Mouse (Mus musculus): ENCODE measurements at regions not wholly inside any gene's neighbourhood (a gene's known extent, or its start where the extent isn't known, plus 50 kb on each side); places are given as distances from the start of the nearest gene placed in this dataset.
A peak's percentile ranks its signal among the peaks of the same experiment; 100 is the strongest.

DNA sequence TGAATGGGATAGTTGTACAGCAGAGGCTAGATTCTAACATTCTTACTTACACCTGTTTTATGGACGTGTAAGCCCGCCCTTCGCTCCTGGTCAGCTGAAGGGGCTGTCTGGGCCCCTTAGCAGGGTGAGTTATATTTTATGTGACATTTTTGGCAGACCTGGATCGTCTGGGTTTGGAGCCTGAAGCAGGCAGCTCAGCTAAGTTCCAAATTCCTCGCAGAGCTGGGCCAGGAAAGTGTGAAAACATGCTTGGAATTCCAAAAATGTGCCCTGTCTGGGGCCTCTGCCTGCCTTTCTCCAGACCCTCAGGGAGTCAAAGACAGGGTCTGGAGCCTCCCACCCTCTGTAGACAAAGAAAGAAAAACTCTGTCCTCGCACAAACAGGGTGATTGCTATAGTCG is 51.1 kb upstream of the Hs6st1 start:
- in situ Hi-C loops (cut with MboI; ENCODE audit: low sequenced_read_pairs in 2 of 2, unreplicated experiment in 2 of 2), result loop anchor here in 1 of 2 experiments (10.0 kb wide), 1 partner anchor 48 kb away; the partner anchor contains the start of gene Hs6st1
- peaks cover 31% of the 10 kb centered on the region in 2 experiments for H3K4me1 ChIP-seq (ENCODE audit: control insufficient read depth in 2 of 2, insufficient read depth in 2 of 2, low read length in 2 of 2, poor library complexity in 1 of 2)
- H3K9ac ChIP-seq (ENCODE audit: insufficient read depth, low read depth, low read length, poor library complexity, severe bottlenecking), result peak overlapping the region; percentile 54; the same call in 1 of the 2 replicates
- TF ChIP-seq CHD2 (IDR thresholded peaks at IDR 0.05; ENCODE audit: low read depth, low read length) (peak; percentile 83), HCFC1 (IDR thresholded peaks at IDR 0.05; ENCODE audit: borderline replicate concordance, insufficient read depth, low read length) (no peak), ZC3H11A (IDR thresholded peaks at IDR 0.05; ENCODE audit: borderline replicate concordance, low read depth, low read length) (no peak), MAFK (IDR thresholded peaks at IDR 0.05; ENCODE audit: insufficient read depth, low read depth, low read length) (no peak), ZNF384 (IDR thresholded peaks at IDR 0.05; ENCODE audit: low read depth, low read length) (peak; percentile 54; the same call in 1 of the 2 replicates)
- peak; percentile 90 for DNase-seq (ENCODE audit: low read depth, low spot score)
- peak overlapping the region; percentile 99 for H3K27ac ChIP-seq (ENCODE audit: insufficient read depth, low read depth, low read length, poor library complexity, severe bottlenecking)
- H3K4me3 ChIP-seq (ENCODE audit: insufficient read depth in 1 of 2, low read depth in 1 of 2, low read length in 2 of 2, poor library complexity in 1 of 2, severe bottlenecking in 1 of 2), result peak overlapping the region; percentile 22 to 34; a peak in 2 of 4 replicates
- H3K9me3 ChIP-seq (ENCODE audit: control insufficient read depth, insufficient read depth, low read depth, low read length), result no peaks in the 10 kb centered on the region
- no peaks in the 10 kb centered on the region for H3K36me3 ChIP-seq (ENCODE audit: control insufficient read depth, insufficient read depth, low read length, poor library complexity, severe bottlenecking)

GRCm38 (mm10) chr1:36017656-36018055 is 50.5 kb upstream of the Hs6st1 start:
- H3K9me3 ChIP-seq (ENCODE audit: control insufficient read depth, insufficient read depth, low read depth, low read length), result no peaks in the 10 kb centered on the region
- in situ Hi-C loops (cut with MboI; ENCODE audit: low sequenced_read_pairs in 2 of 2, unreplicated experiment in 2 of 2), result loop anchor here in 1 of 2 experiments (10.0 kb wide), 1 partner anchor 47 kb away; the partner anchor contains the start of gene Hs6st1
- TF ChIP-seq CHD2 (IDR thresholded peaks at IDR 0.05; ENCODE audit: low read depth, low read length) (no peak), HCFC1 (IDR thresholded peaks at IDR 0.05; ENCODE audit: borderline replicate concordance, insufficient read depth, low read length) (no peak), ZC3H11A (IDR thresholded peaks at IDR 0.05; ENCODE audit: borderline replicate concordance, low read depth, low read length) (no peak), MAFK (IDR thresholded peaks at IDR 0.05; ENCODE audit: insufficient read depth, low read depth, low read length) (no peak)
- DNase-seq (ENCODE audit: low read depth, low spot score), result no peak
- H3K27ac ChIP-seq (ENCODE audit: insufficient read depth, low read depth, low read length, poor library complexity, severe bottlenecking), result peak overlapping the region; percentile 99
- peaks cover 31% of the 10 kb centered on the region in 2 experiments for H3K4me1 ChIP-seq (ENCODE audit: control insufficient read depth in 2 of 2, insufficient read depth in 2 of 2, low read length in 2 of 2, poor library complexity in 1 of 2)
- peak overlapping the region; percentile 48; the same call in 1 of the 2 replicates for H3K9ac ChIP-seq (ENCODE audit: insufficient read depth, low read depth, low read length, poor library complexity, severe bottlenecking)
- H3K36me3 ChIP-seq (ENCODE audit: control insufficient read depth, insufficient read depth, low read length, poor library complexity, severe bottlenecking), result no peaks in the 10 kb centered on the region
- no peak overlapping the region for H3K4me3 ChIP-seq (ENCODE audit: insufficient read depth in 1 of 2, low read depth in 1 of 2, low read length in 2 of 2, poor library complexity in 1 of 2, severe bottlenecking in 1 of 2)
